Mouse (Mus musculus) CH12.LX (cell line): ENCODE results near the gene C2cd3. TPM values are rescaled to one million over a fixed set of nuclear protein-coding genes. Genes with fewer than 3 reads are reported as not detected.

Experiments
- DNase-seq: peaks from one replicate; pipeline ENCODE4 v3.0.0-alpha.2; 2013; ENCODE audit errors: extremely low read depth
- H3K27ac ChIP-seq: 2 replicates; pipeline ENCODE4 v1.5.1; 2012; ENCODE audit warnings: low read depth, mild to moderate bottlenecking, control low read depth, moderate library complexity; ENCODE audit not compliant: insufficient read depth
- H3K27me3 ChIP-seq: replicated peaks from 2 replicates; pipeline ENCODE3; 2012; ENCODE audit warnings: inconsistent platforms
- H3K36me3 ChIP-seq, 2 experiments: replicated peaks in 1 of 2; 2 replicates each; pipeline versions ENCODE3 to v1.6.1; 2012; ENCODE audit warnings: inconsistent platforms in 1 of 2, low read length in 1 of 2, mild to moderate bottlenecking in 1 of 2, mixed read lengths in 1 of 2, moderate library complexity in 1 of 2; ENCODE audit not compliant: control insufficient read depth in 1 of 2, insufficient read depth in 1 of 2
- H3K4me1 ChIP-seq, 2 experiments: 2 replicates each; pipeline ENCODE4 v1.6.1; 2012; ENCODE audit warnings: inconsistent platforms in 1 of 2, moderate library complexity in 1 of 2; ENCODE audit not compliant: insufficient read depth in 2 of 2, control insufficient read depth in 1 of 2
- H3K4me2 ChIP-seq: 2 replicates; pipeline ENCODE4 v1.6.1; 2012; ENCODE audit warnings: low read depth, mild to moderate bottlenecking, control low read depth; ENCODE audit not compliant: poor library complexity, insufficient read depth, severe bottlenecking
- H3K4me3 ChIP-seq, 3 experiments: fragments of 150-350 bp in 1 of 3; sonication (generic) in 1 of 3; replicated peaks in 1 of 3; 2 replicates each; pipeline versions ENCODE3 to v1.5.1; 2011 to 2012; ENCODE audit warnings: low read depth in 2 of 3, low read length in 2 of 3, mild to moderate bottlenecking in 2 of 3, moderate library complexity in 2 of 3, control low read depth in 1 of 3, improper control_type of control experiment in 1 of 3, inconsistent platforms in 1 of 3, mixed read lengths in 1 of 3; ENCODE audit not compliant: poor library complexity in 1 of 3
- H3K79me2 ChIP-seq: replicated peaks from 2 replicates; pipeline ENCODE4 v1.6.1; 2012; ENCODE audit warnings: mild to moderate bottlenecking, moderate library complexity; ENCODE audit not compliant: control insufficient read depth, poor library complexity, insufficient read depth, severe bottlenecking; ENCODE audit errors: extremely low read depth
- H3K9ac ChIP-seq: 2 replicates; pipeline ENCODE4 v1.6.1; 2012; ENCODE audit warnings: low read depth, mild to moderate bottlenecking, control low read depth, moderate library complexity; ENCODE audit not compliant: insufficient read depth
- H3K9me3 ChIP-seq: replicated peaks from 2 replicates; pipeline ENCODE3; 2012; ENCODE audit warnings: low read length, inconsistent platforms, mixed read lengths
- BHLHE40 ChIP-seq: IDR thresholded peaks from 2 replicates; pipeline ENCODE4 v1.6.1; 2011; ENCODE audit warnings: mild to moderate bottlenecking, low read depth, low read length, improper control_type of control experiment
- CHD1 ChIP-seq: IDR thresholded peaks from 2 replicates; pipeline ENCODE4 v1.6.1; 2012; ENCODE audit warnings: low read depth, low read length, improper control_type of control experiment, inconsistent platforms
- CHD2 ChIP-seq: IDR thresholded peaks from 2 replicates; pipeline ENCODE4 v1.6.1; 2011; ENCODE audit warnings: low read length, improper control_type of control experiment
- E2F4 ChIP-seq: IDR thresholded peaks from 2 replicates; pipeline ENCODE4 v1.6.1; 2011; ENCODE audit warnings: low read depth, low read length, improper control_type of control experiment; ENCODE audit not compliant: insufficient replicate concordance
- ELF1 ChIP-seq: IDR thresholded peaks from 2 replicates; pipeline ENCODE4 v1.6.1; 2014; ENCODE audit warnings: low read depth, mild to moderate bottlenecking, inconsistent platforms, low read length, improper control_type of control experiment
- EP300 ChIP-seq: IDR thresholded peaks from 2 replicates; pipeline ENCODE4 v1.6.1; 2011; ENCODE audit warnings: low read length, improper control_type of control experiment
- ETS1 ChIP-seq: conservative IDR thresholded peaks from 2 replicates; pipeline ENCODE4 v1.6.1; 2012; ENCODE audit warnings: low read depth, mild to moderate bottlenecking, inconsistent platforms, low read length, improper control_type of control experiment, moderate library complexity
- GABPA ChIP-seq: IDR thresholded peaks from 2 replicates; pipeline ENCODE4 v1.6.1; 2012; ENCODE audit warnings: low read depth, low read length, improper control_type of control experiment, inconsistent platforms; ENCODE audit not compliant: insufficient replicate concordance
- HCFC1 ChIP-seq: IDR thresholded peaks from 2 replicates; pipeline ENCODE4 v1.6.1; 2012; ENCODE audit warnings: low read depth, mild to moderate bottlenecking, inconsistent platforms, low read length, improper control_type of control experiment
- JUND ChIP-seq: conservative IDR thresholded peaks from 2 replicates; pipeline ENCODE4 v1.6.1; 2011; ENCODE audit warnings: low read depth, low read length, improper control_type of control experiment
- KAT2A ChIP-seq: IDR thresholded peaks from 2 replicates; pipeline ENCODE4 v1.6.1; 2012; ENCODE audit warnings: low read length, improper control_type of control experiment, inconsistent platforms; ENCODE audit not compliant: insufficient replicate concordance
- MAFK ChIP-seq: IDR thresholded peaks from 2 replicates; pipeline ENCODE4 v1.6.1; 2011; ENCODE audit warnings: low read length, improper control_type of control experiment; ENCODE audit not compliant: insufficient replicate concordance
- MAX ChIP-seq: IDR thresholded peaks from 2 replicates; pipeline ENCODE4 v1.6.1; 2011; ENCODE audit warnings: low read length, improper control_type of control experiment
- MAZ ChIP-seq: IDR thresholded peaks from 2 replicates; pipeline ENCODE4 v1.6.1; 2012; ENCODE audit warnings: low read depth, mild to moderate bottlenecking, inconsistent platforms, low read length, improper control_type of control experiment, moderate library complexity
- MEF2A ChIP-seq: IDR thresholded peaks from 2 replicates; pipeline ENCODE4 v1.6.1; 2014; ENCODE audit warnings: low read depth, mild to moderate bottlenecking, inconsistent platforms, low read length, improper control_type of control experiment, borderline replicate concordance
- MXI1 ChIP-seq: IDR thresholded peaks from 2 replicates; pipeline ENCODE4 v1.6.1; 2011; ENCODE audit warnings: mild to moderate bottlenecking, low read depth, low read length, improper control_type of control experiment
- MYC ChIP-seq: IDR thresholded peaks from 2 replicates; pipeline ENCODE4 v1.6.1; 2011; ENCODE audit warnings: low read depth, mild to moderate bottlenecking, improper control_type of control experiment, low read length
- NELFE ChIP-seq: IDR thresholded peaks from 2 replicates; pipeline ENCODE4 v1.6.1; 2011; ENCODE audit warnings: low read depth, low read length, improper control_type of control experiment
- NRF1 ChIP-seq: IDR thresholded peaks from 2 replicates; pipeline ENCODE4 v1.6.1; 2014; ENCODE audit warnings: low read depth, mild to moderate bottlenecking, inconsistent platforms, low read length, improper control_type of control experiment, moderate library complexity
- PAX5 ChIP-seq: IDR thresholded peaks from 2 replicates; pipeline ENCODE4 v1.6.1; 2012; ENCODE audit warnings: low read length, inconsistent platforms, mixed read lengths
- POLR2A ChIP-seq: IDR thresholded peaks from 2 replicates; pipeline ENCODE4 v1.6.1; 2011; ENCODE audit warnings: low read depth, mild to moderate bottlenecking, improper control_type of control experiment, low read length
- POLR2AphosphoS2 ChIP-seq: IDR thresholded peaks from 2 replicates; pipeline ENCODE4 v1.6.1; 2011; ENCODE audit warnings: low read depth, low read length, improper control_type of control experiment
- RCOR1 ChIP-seq: conservative IDR thresholded peaks from 2 replicates; pipeline ENCODE4 v1.6.1; 2012; ENCODE audit warnings: low read depth, mild to moderate bottlenecking, inconsistent platforms, low read length, improper control_type of control experiment
- SIN3A ChIP-seq: IDR thresholded peaks from 2 replicates; pipeline ENCODE4 v1.6.1; 2012; ENCODE audit warnings: low read length, improper control_type of control experiment, inconsistent platforms
- TBP ChIP-seq: conservative IDR thresholded peaks from 2 replicates; pipeline ENCODE4 v1.6.1; 2011; ENCODE audit warnings: low read depth, low read length, improper control_type of control experiment
- TCF12 ChIP-seq: IDR thresholded peaks from 2 replicates; pipeline ENCODE4 v1.6.1; 2014; ENCODE audit warnings: low read depth, mild to moderate bottlenecking, inconsistent platforms, low read length, improper control_type of control experiment
- UBTF ChIP-seq: IDR thresholded peaks from 2 replicates; pipeline ENCODE4 v1.6.1; 2012; ENCODE audit warnings: low read depth, mild to moderate bottlenecking, inconsistent platforms, low read length, improper control_type of control experiment, moderate library complexity
- USF1 ChIP-seq: IDR thresholded peaks from 2 replicates; pipeline ENCODE4 v1.6.1; 2014; ENCODE audit warnings: low read depth, mild to moderate bottlenecking, inconsistent platforms, low read length, improper control_type of control experiment
- ZC3H11A ChIP-seq: IDR thresholded peaks from 2 replicates; pipeline ENCODE4 v1.6.1; 2012; ENCODE audit warnings: low read depth, mild to moderate bottlenecking, inconsistent platforms, low read length, improper control_type of control experiment
- ZKSCAN1 ChIP-seq: IDR thresholded peaks from 2 replicates; pipeline ENCODE4 v1.6.1; 2012; ENCODE audit warnings: low read depth, inconsistent platforms, low read length, improper control_type of control experiment, borderline replicate concordance
- ZNF384 ChIP-seq: IDR thresholded peaks from 2 replicates; pipeline ENCODE4 v1.6.1; 2012; ENCODE audit warnings: low read depth, low read length, improper control_type of control experiment, inconsistent platforms
- dilution Hi-C: fragments of 300-500 bp; cut with MboI; formaldehyde crosslinking; loops from 2 replicates; pipeline ENCODE4 v1.14.3; 2020; ENCODE audit warnings: low sequenced_read_pairs; ENCODE audit not compliant: extremely low pct_unique_long_range_greater_than_20kb, extremely low pct_ligation_motif_present
- in situ Hi-C: fragments of 300-500 bp; cut with MboI; formaldehyde crosslinking; loops from 3 replicates; pipeline ENCODE4 v1.14.3; 2019; ENCODE audit warnings: low sequenced_read_pairs, low pct_ligation_motif_present, low pct_unique_long_range_greater_than_20kb, mixed read lengths
- polyA plus RNA-seq: library from polyadenylated mRNA; unstranded; fragments of >175 nt; gene quantifications from 2 replicates; pipeline ENCODE4 v1.2.1, GENCODE M21; 2012; ENCODE audit warnings: low read depth; ENCODE audit not compliant: insufficient read length
- total RNA-seq, 2 experiments: library from RNA; depleted of rRNA; stranded (reverse); fragments of 300-350 nt in 1 of 2; fragments of >200 nt in 1 of 2; gene quantifications; 2 replicates each; pipeline ENCODE4 v1.2.3; 2012 to 2014

C2cd3 gene
- total and polyA plus RNA-seq, 3 experiments: 11.7 to 25.0 (median 16.7) TPM

DNA sequence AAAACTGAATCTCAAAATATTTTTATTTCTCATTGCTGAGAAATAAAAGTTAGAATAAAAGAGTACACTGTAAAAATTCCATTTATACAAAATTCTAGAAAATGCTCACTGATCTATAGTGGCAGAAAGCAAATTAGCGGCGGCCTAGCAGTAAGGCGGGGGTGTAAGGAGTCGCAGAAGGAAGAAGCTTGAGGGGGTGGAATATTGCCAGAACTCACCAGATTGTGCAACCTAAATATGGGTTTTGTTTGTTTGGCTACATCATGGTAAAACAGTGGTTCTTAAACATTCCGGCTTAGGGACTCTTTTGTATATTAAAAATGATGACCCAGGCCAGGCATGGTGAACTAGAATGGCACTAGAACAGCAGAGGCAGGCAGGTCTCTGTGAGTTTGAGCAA, 74.2 kb downstream of the C2cd3 start:
- TF ChIP-seq ELF1 (no peak), MEF2A (no peak), GABPA (no peak), MAFK (no peak), MAZ (no peak), PAX5 (no peak), ZC3H11A (no peak), TCF12 (no peak), ETS1 (no peak)
- no peaks in the 10 kb centered on the region for H3K9me3 ChIP-seq
- dilution Hi-C loops (no loop called here), in situ Hi-C loops (no loop called here)
- H3K4me3 ChIP-seq: no peak overlapping the region
- no peak overlapping the region for H3K4me2 ChIP-seq
- H3K27ac ChIP-seq: no peak overlapping the region
- no peaks in the 10 kb centered on the region for H3K27me3 ChIP-seq
- H3K4me1 ChIP-seq: peaks cover 0 to 28% of the 10 kb centered on the region in 2 experiments; a peak in 3 of 4 replicates
- H3K79me2 ChIP-seq: no peaks in the 10 kb centered on the region
- no peak for DNase-seq
- H3K36me3 ChIP-seq: peaks cover 61 to 85% of the 10 kb centered on the region in 2 experiments
- H3K9ac ChIP-seq: no peak overlapping the region

GRCm38 (mm10) chr7:100448530-100448929, 76.5 kb downstream of the C2cd3 start:
- dilution Hi-C loops (no loop called here), in situ Hi-C loops (no loop called here)
- DNase-seq: no peak
- no peaks in the 10 kb centered on the region for H3K9me3 ChIP-seq
- H3K36me3 ChIP-seq: peaks cover 64 to 86% of the 10 kb centered on the region in 2 experiments
- no peaks in the 10 kb centered on the region for H3K79me2 ChIP-seq
- no peak overlapping the region for H3K9ac ChIP-seq
- H3K27me3 ChIP-seq: no peaks in the 10 kb centered on the region
- no peak overlapping the region for H3K4me2 ChIP-seq
- H3K4me3 ChIP-seq: no peak overlapping the region
- H3K27ac ChIP-seq: no peak overlapping the region
- peaks cover 0 to 16% of the 10 kb centered on the region in 2 experiments; a peak in 3 of 4 replicates for H3K4me1 ChIP-seq
- TF ChIP-seq ZKSCAN1 (no peak), TBP (no peak), UBTF (no peak), EP300 (peak; percentile 22; the same call in 1 of the 2 replicates), CHD2 (no peak), ZC3H11A (no peak), GABPA (no peak), JUND (no peak), POLR2AphosphoS2 (no peak), MAFK (no peak), NELFE (no peak), CHD1 (no peak), POLR2A (no peak), MAZ (no peak), ZNF384 (no peak), RCOR1 (0 out of 2 replicates have a peak, but pooled peaks have one; percentile 25), E2F4 (no peak), MEF2A (no peak), NRF1 (0 out of 2 replicates have a peak, but pooled peaks have one; percentile 30), MAX (no peak), PAX5 (no peak), KAT2A (no peak), MXI1 (no peak), ETS1 (0 out of 2 replicates have a peak, but pooled peaks have one; percentile 43), MYC (no peak), USF1 (no peak), HCFC1 (no peak), BHLHE40 (peak; percentile 59), SIN3A (no peak), TCF12 (no peak), ELF1 (no peak)
